Mouse (Mus musculus) cerebellum, postnatal 14 days (tissue): ENCODE results near the gene Mau2.
A peak's percentile ranks its signal among the peaks of the same experiment; 100 is the strongest.
"Not testable (repeated sequence)": the region's sequence is repeated elsewhere in the genome, so short reads cannot be mapped to it uniquely, and the experiment has no call there.

Experiments
- DNase-seq, 2 experiments: peaks; one replicate each; pipeline ENCODE4 v3.0.0; 2021; ENCODE audit warnings: mixed read lengths in 2 of 2

Mau2 gene

DNA sequence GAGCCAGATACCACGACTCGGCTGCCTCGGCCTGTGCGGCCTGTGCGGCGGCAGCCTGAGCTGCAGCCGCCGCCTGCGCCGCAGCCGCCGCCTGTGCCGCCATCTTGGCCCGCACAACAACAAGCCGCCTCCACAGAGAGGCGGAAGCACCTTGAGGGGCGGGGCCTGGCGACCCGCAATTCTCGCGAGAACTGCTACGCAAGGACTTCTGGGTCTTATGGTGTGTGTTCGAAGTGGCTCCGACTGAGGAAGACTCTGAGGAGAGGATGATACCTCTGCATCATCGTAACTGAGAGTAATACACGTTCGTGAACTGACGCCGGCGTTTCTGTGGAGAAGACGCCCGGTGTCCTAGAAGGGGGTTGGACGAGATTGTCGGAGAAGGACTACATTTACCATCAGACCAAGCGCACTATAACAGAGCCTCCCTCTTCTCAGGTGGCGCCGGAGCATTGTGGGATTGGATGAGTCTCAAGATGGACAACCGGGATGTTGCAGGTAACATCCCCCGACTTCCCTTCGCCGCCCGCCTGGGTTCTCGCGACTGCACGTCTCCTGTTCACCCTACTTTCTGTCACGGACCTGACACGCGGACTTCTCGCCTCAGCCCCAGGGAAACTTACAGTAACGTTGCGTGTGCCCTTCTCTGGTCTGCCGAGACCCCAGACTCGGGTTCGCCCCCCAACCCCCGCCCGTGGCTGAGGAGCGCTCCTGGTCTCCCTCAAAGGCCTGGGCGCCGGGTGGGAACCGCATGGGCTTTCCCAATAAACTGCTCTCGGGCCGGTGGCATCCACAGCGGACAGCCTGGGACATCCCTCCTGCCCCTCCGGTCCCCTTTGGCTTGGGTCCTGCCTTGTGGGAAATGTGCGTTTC lies at the start of gene Mau2, which contains the start of gene Sugp1:
Gene Mau2 (minus strand): TSS at position 152 of the 873 bp plus-strand sequence.
Gene Sugp1 (plus strand): TSS at position 231 of the 873 bp plus-strand sequence.
- peak; percentile 98 for DNase-seq

DNA sequence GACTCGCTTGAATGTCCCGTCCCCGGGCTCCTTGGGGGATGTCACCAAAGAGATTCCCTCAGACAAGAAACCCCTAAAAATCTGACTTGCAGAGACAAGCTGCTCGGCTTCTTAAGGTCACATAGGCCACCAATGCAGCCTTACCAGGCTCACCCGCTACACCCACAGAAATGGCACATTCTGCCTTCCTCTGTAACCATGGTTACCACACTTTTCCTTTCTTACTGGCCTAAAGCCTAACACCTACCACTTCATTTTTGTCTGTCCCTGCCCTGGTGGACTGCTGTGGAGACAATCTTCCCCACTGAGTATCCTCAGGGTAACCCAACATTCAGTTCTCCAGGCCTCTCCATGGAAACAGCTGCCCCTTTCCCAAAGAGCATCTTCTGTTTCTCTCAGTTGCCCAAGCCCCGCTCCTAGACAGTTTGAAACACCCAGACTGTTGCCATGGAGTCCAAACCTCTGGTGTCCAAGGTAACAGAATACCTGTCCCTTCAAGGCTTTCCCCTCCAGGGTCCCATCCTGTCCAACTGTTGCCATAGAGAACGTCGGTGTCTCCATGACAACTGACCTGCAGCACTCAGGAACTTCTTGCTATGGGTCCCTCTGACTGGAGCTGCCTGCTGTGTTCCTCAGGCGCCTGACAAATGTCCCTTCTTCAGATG lies 46.9 kb upstream of the Mau2 start:
- no peak for DNase-seq

DNA sequence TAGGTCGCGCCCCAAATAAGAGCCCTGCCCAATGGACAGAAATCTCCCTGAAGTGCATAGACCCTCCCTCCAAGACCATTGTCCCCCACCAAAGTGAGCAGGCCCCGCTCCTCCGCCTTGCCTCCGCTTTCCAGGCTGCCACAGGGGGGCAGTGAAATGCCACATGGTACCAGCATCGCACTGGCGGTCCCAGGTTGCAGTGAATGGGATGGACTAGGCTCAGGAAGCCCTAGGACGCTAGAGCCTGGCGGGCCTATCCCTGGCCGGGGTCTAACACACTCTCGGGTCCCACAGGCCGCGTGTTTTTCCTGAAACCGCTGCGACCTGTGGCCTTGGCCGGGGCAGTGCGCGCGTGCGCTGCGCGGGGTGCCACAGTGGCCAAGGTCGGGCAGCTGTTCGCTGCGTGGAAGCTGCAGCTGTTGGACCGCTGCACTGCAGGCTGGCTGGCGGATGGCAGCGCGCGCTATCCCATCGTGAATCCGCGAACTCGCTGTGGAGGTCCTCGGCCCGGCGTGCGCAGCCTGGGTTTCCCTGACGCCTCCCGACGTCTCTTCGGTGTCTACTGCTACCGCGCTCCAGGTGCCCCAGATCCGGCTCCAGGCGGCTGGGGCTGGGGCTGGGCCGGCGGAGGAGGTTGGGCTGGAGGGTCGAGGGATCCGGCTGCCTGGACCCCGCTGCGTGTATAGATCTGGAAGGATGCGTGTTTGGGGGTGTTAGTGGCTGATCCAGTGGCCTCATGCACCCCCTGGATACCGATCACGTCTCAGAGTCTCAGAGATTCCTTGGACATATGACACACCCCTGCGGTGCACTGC lies 45.5 kb upstream of the Mau2 start:
- DNase-seq = peak; percentile 74 to 78

DNA sequence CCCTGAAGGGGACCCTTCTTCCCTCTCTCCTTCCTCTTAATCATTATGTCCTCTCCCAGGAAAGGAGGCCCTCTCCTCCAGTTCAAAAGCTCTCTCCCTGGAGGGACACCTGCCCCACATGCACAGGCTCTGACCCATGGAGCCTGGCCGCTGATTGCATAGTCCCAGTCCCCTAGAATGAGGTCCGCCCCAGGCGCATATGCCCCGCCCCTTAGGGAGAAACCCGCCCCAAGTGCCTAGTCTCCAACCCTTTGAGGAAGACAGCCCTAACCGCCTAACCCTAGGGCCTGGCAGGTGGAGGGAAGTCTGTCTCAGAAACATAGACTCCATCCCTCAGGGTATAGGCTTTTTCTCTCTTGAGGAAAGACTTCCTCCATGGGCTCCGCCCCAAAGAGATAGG lies 44.7 kb upstream of the Mau2 start:
- no peak for DNase-seq

DNA sequence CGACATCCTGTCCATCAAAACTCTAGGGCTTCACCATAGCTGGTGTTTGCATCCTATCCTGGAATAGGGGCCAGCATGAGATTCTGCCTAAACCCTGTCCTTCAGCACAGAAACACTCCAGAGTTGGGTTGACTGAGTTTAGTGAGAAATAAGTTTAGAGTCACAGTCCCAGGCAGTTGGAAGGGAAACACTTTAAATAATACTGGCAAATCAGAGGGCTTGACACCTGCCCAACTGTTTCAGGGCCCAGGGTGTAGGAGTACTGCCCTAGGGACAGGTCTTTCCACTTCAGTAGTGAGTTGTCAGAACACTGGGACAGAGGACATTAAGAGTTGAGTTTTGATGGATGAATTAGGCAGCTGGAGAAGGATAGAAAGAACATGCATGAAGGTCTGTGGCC lies 43.6 kb upstream of the Mau2 start:
- no peak for DNase-seq

DNA sequence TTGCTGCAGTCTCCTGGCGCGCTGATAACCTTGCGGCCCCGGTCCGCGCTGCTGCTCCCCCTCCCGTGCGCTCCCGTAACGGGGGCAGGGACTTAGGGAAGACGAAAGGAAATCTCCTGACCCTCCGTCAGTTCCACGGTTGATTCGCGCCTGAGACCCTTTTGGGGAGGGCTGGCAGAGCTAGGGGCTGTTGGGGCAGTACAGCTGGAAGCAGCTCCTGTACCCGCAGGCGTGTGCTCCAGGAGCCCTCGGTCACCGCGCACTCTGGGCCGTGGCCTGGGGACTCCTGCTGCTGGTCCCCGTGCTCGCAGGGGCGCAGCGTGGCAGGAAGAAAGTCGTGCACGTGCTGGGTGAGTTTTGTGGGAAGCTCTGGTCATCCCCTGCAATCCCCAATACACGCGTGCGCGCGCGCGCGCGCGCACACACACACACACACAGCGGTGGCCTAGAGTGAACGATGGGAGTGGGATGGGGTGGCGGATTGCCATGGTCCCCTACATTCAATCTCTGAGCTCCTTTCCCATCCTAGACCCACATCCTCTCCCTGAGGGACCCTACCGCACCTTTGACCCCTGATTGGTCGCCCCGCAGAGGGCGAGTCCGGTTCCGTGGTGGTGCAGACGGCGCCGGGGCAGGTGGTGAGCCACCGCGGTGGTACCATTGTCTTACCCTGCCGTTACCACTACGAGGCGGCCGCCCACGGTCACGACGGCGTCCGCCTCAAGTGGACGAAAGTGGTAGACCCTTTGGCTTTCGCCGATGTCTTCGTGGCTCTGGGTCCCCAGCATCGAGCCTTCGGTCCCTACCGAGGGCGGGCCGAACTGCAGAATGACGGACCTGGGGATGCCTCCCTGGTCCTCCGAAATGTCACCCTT lies 41.9 kb upstream of the Mau2 start:
- DNase-seq = peak; percentile 39 to 56

DNA sequence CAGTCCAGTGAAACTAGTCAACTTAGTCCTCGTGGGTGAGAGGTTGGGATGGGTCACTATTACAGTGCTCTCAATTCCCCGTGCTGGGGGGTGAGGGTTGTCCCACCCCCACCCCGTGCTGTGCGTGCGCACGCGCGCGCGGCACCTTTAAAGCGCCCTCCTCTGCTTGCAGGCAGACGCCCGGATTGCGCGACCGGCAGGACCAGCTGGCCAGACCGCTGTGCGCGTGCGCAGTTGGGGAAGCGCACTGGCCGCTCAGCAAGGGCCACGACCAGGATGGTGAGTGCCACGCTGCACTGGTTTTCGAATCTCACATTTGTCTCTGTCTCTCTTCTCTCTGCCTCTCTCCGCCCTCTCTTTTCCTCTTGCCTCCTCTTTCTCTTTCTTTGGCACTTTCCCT lies 40.8 kb upstream of the Mau2 start, which contains the start of gene Hapln4:
Gene Hapln4 (plus strand): TSS at position 173 of the 400 bp plus-strand sequence.
- DNase-seq = peak; percentile 75 to 77

DNA sequence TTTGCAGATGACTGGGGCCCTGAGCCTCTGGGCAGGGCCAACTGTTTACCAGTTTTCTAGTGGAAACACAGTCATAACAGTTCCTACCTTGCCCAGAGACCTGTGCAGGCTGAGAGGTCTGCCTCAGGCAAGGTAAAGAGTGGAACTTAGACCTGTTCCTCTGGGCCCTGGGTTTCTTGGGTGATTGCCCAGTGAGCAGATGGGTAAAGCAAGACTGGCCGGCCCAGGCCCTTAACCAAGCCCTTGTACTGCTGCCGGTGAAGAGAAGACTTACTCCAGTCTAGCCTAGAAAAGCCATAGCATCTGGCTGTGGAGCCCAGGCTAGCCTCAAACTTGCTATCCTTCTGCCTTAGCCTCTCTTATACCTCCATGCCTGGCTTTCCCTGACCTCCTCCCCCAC lies 39.4 kb upstream of the Mau2 start:
- peak in 1 of 2 experiments; percentile 47 for DNase-seq

DNA sequence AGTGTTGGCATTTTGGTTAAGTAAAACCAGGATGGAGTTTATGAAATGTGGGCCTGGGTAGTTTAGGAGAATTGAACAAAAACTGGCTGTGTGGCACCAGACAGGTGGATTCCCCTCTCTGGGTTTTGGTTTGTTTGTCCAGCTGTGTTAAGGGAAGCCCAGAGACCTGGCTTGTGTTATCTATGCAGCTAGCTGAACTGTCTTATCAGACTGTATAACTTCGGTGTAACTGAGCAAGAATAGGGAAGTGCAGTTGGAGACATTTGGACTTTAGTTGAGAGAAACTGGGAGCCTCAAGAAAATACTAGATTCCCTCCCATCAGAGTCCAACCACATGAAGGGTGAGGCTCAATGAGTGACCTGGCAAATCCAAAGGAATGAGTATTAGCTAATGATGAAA lies 31.1 kb upstream of the Mau2 start:
- no peak for DNase-seq

DNA sequence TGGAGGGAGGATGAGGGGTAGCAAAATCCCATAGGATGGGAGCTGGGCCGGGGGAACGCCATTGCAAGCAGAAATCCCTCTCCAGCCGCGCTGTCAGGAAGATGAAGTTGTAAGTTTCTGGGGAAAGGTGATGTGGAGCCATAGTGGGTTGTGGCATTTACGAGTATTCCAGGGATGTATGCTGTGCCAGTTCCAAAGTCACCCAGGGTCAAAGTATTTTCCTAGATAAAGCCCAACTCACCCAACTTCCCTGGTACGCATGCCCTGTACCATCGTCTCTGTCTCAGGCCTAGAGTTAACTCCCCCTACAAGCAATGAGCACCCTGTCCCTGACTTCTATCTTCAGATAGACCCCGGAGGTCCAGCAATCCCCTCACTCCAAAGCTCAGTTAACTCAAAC lies 30.6 kb upstream of the Mau2 start:
- no peak for DNase-seq

DNA sequence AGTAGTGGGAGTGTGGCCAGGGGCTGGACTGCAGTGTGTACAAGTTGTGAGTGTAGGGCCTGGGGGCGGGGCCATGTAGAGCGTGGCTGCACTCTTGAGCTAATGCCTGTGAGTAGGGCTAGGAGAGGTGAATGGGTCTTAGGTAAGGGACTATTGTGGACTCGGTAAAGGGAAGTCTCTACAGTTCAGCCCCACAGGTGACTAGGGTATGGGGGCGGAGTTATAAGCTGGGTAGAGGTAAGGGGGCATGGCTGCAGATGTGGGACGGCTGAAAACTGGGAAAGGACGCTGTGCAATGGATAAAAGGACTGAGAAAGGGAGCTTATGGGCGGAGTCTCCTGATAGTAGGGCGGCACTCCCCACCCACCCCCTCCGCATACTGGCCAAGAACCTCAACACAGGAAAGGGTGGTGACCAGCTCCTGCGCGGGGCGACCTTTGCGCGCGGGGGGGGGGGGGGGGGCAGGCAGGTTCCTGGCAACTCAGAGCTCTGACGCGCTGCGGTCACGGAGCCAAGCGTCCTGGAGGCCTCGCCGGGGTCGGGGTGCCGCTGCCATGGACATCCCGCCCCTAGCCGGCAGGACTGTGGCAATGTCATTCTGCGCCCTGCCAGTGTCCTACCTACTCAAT lies 30.0 kb upstream of the Mau2 start, which contains the start of gene Tm6sf2:
Gene Tm6sf2 (plus strand): TSS at position 484 of the 629 bp plus-strand sequence.
- peak in 1 of 2 experiments; percentile 33 for DNase-seq

DNA sequence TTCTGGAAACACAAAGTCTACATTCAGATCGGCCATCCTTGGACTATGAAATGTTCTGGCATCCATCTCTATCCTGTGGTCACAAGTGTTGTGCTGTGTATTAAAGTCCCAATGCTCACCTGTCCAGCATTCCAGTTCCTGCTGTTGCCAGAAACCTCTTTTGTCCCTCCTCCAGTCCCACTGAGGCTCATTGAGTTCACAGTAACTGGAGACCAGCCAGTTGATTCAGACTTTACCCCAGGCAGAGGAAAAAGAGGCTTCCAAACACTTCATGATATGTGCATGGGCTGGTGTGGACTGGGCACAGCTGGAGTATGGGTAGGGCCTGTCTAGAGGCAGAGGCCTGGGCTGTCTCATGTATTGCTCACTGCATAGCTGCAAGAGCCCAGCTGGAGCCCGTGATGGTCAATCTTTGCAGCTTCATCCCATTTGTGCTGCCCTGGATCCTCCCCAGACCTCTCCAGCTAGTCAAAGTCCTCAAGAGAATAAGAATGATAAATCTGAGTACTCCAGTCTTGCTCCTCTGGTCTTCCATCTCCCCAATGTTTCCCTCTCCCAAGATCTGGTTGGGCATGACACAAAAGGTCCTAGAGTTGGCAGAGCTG lies 29.4 kb upstream of the Mau2 start:
- no peak for DNase-seq

DNA sequence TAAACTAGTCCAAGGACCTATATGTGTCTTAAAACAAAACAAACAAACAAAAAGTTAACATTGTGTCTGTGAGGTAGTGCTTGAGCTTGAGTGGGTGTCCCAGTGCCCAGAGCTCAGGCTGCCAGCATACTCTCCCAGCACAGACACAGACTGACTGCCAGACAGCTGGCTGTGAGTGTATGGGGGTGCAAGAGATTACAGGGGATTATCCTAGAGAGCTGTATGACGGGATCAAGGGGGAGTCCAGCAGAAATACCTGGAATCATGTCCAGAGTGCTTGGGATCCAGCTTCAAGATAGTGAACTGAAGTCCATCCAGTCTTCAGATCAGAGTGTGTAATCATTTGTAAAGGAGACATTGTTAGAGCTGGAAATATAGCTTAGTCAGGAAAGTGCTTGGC lies 15.2 kb upstream of the Mau2 start:
- DNase-seq = no peak

DNA sequence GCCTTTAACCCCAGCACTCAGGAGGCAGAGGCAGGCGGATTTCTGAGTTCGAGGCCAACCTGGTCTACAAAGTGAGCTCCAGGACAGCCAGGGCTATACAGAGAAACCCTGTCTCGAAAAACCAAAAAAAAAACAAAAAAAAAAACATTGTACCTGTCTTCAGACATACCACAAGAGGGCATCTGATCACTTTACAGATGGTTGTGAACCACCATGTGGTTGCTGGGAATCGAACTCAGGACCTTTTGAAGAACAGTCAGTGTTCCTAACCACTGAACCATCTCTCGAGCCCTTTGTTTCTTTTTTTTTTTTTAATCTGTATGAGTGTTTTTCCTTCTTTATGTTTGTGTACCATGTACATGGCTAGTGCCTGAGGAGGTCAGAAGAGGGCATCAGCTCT lies 7.9 kb upstream of the Mau2 start:
- not testable (repeated sequence) for DNase-seq

DNA sequence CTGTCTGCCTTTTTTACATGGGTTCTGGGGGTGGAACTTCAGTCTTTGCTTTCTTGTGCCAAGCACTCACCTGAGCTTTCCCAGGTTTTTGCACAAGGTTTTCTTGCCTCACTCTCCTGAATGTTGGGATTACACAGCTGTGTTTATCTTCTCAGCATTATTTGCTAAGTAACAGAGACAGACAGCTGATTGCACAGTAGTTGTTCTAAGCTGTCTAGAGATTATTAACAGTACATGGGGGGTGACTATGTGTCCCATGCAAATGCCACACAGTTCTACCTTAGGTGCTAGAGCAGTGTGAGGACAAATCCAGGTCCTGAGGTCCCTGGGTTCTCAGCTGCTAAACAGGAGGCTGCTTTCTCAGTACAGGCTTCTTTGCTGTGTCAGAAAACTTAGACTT lies 7.1 kb upstream of the Mau2 start:
- DNase-seq = no peak

DNA sequence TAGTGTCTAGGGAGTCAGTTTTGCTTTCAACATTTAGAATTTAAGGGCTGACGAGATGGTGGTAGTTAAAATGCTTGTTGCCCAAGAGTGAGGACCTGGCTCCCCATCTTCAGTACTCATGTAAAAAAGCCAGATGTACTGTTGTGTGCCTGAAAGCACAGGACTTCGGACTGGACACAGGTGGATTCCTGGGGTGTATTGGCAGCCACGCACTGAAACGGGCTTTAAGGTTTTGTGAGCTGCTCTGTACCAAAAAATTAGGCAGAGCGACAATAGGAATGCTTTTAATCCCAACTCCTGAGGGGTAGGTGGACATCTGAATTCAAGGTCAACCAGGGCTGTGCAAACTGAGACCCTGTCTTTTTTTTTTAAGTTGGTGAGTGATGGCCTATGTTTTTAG lies 1.5 kb upstream of the Mau2 start:
- DNase-seq = peak; percentile 15 to 17

DNA sequence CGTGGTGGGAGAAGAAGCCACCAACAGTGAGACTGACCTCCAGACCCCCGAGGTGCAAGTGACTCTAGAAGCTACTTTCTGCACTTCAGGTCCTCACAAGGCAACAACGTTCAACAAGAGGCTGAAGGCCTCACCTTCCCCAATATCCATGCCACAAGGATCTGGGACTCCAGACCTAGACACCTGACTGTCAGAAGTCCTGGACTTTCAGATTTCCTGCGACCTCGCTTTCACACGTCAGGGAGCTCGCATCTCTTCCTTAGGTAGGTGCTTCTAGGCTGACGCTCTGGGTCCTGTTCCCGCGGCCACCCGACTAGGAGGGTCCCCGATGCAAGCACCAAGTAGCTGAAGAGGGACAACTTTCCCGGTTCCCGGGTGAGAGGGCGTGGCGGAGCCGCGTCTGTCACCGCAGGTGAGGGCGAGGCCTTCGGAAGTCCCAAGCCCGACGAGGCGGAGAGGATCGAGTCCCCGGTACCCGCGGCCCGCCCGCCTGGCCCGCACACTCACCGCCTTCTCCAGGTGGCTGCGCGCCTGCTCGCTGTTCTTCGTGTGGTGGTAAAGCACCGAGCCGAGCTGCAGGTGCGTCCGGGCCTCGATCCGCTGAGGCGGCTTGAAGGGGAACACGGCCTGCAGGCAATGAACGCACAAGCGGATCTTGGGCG lies 518 bp downstream of the Mau2 start:
- DNase-seq = peak in 1 of 2 experiments; percentile 59

DNA sequence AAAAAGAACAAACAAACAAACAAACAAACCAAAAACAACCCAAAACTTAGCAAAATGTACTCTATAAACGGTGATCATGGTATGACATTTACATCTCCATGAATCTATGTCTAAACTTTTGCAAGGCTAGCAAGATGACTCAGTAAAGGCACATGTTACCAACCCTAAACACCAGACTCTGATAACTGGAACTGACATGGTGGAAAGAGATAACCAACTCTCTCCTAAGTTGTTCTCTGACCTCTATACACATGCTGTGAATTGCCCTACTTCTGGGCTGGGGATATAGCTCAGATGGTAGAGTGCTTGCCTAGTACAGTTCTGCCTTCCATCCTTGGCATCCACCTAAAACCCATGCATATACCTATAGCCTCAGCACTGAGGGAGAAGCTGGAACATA lies 4.5 kb downstream of the Mau2 start:
- no peak for DNase-seq

DNA sequence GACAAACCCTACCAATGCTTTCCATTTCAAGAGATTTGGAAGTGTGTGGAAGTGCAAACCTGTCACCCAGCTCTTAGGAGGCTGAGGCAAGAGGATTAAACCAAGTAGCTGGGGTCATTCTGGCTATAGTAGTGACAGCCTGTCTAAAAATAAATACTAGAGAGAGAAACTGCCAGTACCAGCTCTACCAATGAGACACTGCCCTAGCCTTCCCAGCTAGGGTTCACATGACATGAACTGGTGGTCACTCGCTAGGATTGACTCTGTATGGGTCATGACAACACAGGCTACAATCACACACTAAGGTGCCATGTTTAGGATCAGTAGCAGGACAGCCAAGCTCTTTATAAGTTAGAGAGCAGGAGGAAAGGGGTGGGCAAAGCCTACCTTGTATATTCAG lies 12.3 kb downstream of the Mau2 start:
- no peak for DNase-seq

DNA sequence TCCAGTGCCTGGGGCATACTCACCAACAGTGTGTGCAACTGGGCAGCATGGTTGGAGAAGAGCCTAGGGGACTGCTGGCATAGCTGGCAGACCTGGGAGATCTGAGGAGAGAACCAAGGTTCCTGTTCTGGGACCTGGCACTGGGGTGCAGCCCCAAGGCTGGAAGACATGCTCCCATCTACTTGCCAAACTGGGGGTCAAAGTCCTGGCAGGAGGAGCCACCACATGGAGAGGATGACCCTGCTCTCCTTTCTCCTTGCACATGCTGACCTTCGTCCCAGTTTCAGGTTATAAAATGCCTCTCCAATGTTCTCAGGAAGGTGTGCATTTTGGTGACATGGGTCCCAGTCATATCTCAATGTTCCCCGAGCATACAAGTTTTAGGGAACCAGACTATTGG lies 16.4 kb downstream of the Mau2 start:
- DNase-seq = no peak

DNA sequence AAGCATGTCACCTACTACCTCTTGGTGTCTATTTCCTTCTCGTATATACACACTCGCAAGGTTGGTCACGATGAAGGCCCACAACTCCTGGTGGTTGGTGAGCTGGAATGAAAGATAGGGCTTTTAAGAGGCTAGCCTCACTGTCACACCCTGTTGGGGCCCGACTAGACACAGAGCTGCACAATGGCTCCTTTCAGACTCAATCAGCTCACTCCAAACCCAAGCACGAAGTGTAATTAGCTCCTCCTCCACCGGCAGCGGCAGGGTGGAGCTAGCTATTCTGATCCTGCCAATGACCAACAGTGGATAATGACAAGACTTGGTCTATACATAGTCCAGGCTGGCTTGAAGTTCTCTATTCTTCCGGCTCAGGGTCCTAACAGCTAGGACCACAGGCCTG lies 18.9 kb downstream of the Mau2 start:
- no peak for DNase-seq
